Mouse (Mus musculus): ENCODE measurements at regions not wholly inside any gene's neighbourhood (a gene's known extent, or its start where the extent isn't known, plus 50 kb on each side); places are given as distances from the start of the nearest gene placed in this dataset.

DNA sequence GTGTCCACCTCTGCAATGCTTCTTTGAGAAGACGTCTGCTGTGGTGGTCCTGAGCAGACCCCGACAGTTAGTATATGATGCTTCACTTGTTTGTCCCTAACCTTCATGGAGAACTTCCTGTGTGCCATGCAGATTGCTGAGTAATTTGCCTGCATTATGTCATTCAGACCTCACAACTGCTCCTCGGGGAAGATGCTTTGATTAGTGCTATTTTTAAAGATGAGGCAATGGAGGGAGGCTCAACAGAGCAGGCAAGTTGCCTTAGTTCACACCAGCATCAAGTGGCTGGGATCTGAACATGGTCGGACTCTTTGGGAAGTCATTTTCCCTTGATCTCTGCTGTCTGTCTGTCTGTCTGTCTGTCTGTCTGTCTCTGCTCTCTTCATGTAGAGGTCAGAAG is 95.5 kb upstream of the Lrig1 start:
- H3K27me3 ChIP-seq (replicated peaks; ENCODE audit: control insufficient read depth, insufficient read depth, low read length) = no peaks in the 10 kb centered on the region
- 0 out of 2 replicates have a peak, but pooled peaks cover 6% of the 10 kb centered on the region for H3K9me3 ChIP-seq (ENCODE audit: control insufficient read depth, low read length)
- H3K9ac ChIP-seq (ENCODE audit: low read length) = no peak overlapping the region
- 65% methylated on average over 4 of the region's 4 CpGs for WGBS
- no peak overlapping the region for H3K4me3 ChIP-seq (ENCODE audit: low read depth, low read length)
- ATAC-seq (replicated peaks; ENCODE audit: low FRiP score, low TSS enrichment, low read depth) (no peak), DNase-seq (ENCODE audit: low spot score) (no peak)
- H3K36me3 ChIP-seq (ENCODE audit: control insufficient read depth, insufficient read depth, low read length) = no peaks in the 10 kb centered on the region
- no peak overlapping the region for H3K27ac ChIP-seq (ENCODE audit: low read depth)
- no peak overlapping the region for H3K4me2 ChIP-seq (ENCODE audit: low read length)
- H3K4me1 ChIP-seq (replicated peaks; ENCODE audit: control insufficient read depth, insufficient read depth, low read length) = no peaks in the 10 kb centered on the region; the same call in 1 of the 2 replicates

DNA sequence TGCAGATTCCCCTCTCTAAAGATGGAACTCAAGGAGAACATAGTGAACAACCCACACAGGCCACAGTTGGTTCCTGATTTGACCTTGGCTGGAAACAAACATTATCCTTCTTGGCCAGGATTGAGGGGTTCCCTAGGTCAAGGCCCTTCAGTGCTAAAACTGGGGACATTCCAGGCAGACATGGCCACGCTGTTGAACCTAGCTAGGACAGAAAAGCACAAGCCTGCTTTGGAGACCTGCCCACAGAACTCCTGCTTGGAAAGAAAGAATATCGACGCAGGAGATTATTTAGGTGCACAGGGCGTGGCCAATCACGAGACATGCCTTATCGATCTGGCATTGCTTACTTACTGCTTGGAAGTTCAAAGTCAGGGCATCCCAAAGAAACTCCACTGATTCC is 93.6 kb upstream of the Lrig1 start:
- H3K9ac ChIP-seq (ENCODE audit: low read length) = no peak overlapping the region
- 0 out of 2 replicates have a peak, but pooled peaks cover 6% of the 10 kb centered on the region for H3K9me3 ChIP-seq (ENCODE audit: control insufficient read depth, low read length)
- DNase-seq (ENCODE audit: low spot score) = no peak
- ATAC-seq (replicated peaks; ENCODE audit: low FRiP score, low TSS enrichment, low read depth) = no peak
- 80% methylated on average over 6 of the region's 6 CpGs for WGBS
- no peaks in the 10 kb centered on the region for H3K27me3 ChIP-seq (replicated peaks; ENCODE audit: control insufficient read depth, insufficient read depth, low read length)
- peaks cover 3% of the 10 kb centered on the region; the same call in 1 of the 2 replicates for H3K4me1 ChIP-seq (replicated peaks; ENCODE audit: control insufficient read depth, insufficient read depth, low read length)
- no peaks in the 10 kb centered on the region for H3K36me3 ChIP-seq (ENCODE audit: control insufficient read depth, insufficient read depth, low read length)
- H3K27ac ChIP-seq (ENCODE audit: low read depth) = no peak overlapping the region
- H3K4me2 ChIP-seq (ENCODE audit: low read length) = no peak overlapping the region
- no peak overlapping the region for H3K4me3 ChIP-seq (ENCODE audit: low read depth, low read length)

DNA sequence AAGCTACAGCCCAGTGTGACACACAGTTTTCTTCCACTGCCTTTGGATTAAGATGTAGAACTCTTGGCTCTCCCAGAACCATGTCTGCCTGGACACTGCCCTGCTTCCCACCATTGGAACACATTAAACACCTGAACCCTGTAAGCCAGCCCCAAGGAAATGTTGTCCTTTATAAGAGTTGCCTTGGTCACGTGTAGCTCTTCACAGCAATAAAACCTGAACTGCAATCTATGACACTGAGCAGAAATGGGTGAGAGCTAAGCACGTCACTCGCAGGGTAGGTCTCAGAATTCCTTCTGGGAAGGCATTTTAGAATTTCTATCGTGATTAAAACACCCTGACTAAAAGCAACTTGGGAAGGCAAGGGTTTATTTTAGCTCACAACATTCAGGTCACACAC is 92.4 kb upstream of the Lrig1 start:
- Histone ChIP-seq H3K9ac (ENCODE audit: low read length) (no peak overlapping the region), H3K27ac (ENCODE audit: low read depth) (no peak overlapping the region), H3K36me3 (ENCODE audit: control insufficient read depth, insufficient read depth, low read length) (no peaks in the 10 kb centered on the region), H3K4me1 (replicated peaks; ENCODE audit: control insufficient read depth, insufficient read depth, low read length) (peaks cover 3% of the 10 kb centered on the region; the same call in 1 of the 2 replicates), H3K4me3 (ENCODE audit: low read depth, low read length) (no peak overlapping the region), H3K27me3 (replicated peaks; ENCODE audit: control insufficient read depth, insufficient read depth, low read length) (no peaks in the 10 kb centered on the region), H3K4me2 (ENCODE audit: low read length) (no peak overlapping the region), H3K9me3 (ENCODE audit: control insufficient read depth, low read length) (0 out of 2 replicates have a peak, but pooled peaks cover 6% of the 10 kb centered on the region)
- WGBS = 52% methylated on average over 4 of the region's 4 CpGs
- no peak for ATAC-seq (replicated peaks; ENCODE audit: low FRiP score, low TSS enrichment, low read depth)
- DNase-seq (ENCODE audit: low spot score) = no peak

DNA sequence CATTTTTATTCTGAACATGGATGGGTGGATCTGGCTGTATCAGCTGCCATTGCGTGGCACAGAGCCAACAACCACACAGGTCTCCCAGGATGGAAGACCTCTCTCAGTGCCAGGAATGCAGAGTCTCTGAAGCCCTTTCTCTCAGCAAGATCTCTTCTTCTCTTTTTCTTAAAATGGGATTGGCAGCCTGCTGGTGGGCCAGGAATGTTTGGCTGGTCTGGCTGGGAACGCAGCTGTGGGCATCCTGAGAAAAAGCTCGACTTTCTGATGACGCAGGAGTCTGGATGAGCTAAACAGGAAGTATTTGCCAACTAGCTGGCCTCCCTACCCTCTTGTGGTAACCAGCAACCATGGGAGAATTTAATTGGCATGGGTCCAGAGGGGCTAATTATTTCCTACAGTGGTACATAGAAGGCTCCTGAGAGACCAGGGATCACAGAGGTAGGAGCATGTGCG is 89.4 kb upstream of the Lrig1 start:
- ATAC-seq (replicated peaks; ENCODE audit: low FRiP score, low TSS enrichment, low read depth) = no peak
- no peak overlapping the region for H3K27ac ChIP-seq (ENCODE audit: low read depth)
- no peaks in the 10 kb centered on the region for H3K36me3 ChIP-seq (ENCODE audit: control insufficient read depth, insufficient read depth, low read length)
- no peak for DNase-seq (ENCODE audit: low spot score)
- no peaks in the 10 kb centered on the region for H3K9me3 ChIP-seq (ENCODE audit: control insufficient read depth, low read length)
- H3K4me1 ChIP-seq (replicated peaks; ENCODE audit: control insufficient read depth, insufficient read depth, low read length) = peaks cover 3% of the 10 kb centered on the region; the same call in 1 of the 2 replicates
- WGBS = 58% methylated on average over 5 of the region's 5 CpGs
- no peak overlapping the region for H3K4me2 ChIP-seq (ENCODE audit: low read length)
- H3K4me3 ChIP-seq (ENCODE audit: low read depth, low read length) = no peak overlapping the region
- H3K27me3 ChIP-seq (replicated peaks; ENCODE audit: control insufficient read depth, insufficient read depth, low read length) = no peaks in the 10 kb centered on the region
- H3K9ac ChIP-seq (ENCODE audit: low read length) = no peak overlapping the region

DNA sequence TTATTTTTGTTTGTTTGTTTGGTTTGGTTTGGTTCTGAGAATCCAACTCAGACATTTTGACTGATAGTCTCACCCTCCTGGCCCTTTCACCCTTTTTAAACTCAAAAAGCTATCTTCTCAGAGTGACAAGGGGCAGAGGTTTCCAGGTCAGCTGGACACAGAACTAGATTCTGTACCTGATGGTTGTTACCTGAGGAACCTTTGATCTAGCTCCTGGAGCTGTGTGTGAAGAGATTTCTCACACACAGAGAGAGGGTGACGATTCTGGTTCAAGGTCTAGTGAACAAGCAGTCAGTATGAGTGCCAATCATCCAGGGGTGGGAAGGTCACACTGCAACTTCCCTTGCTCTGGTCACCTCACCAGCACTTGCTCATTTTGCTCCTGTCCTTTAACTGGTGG is 83.5 kb upstream of the Lrig1 start:
- no peak overlapping the region for H3K4me3 ChIP-seq (ENCODE audit: low read depth, low read length)
- H3K9me3 ChIP-seq (ENCODE audit: control insufficient read depth, low read length) = no peaks in the 10 kb centered on the region
- H3K36me3 ChIP-seq (ENCODE audit: control insufficient read depth, insufficient read depth, low read length) = no peaks in the 10 kb centered on the region
- WGBS = 70% methylated on average over 1 of the region's 1 CpGs
- no peak overlapping the region for H3K27ac ChIP-seq (ENCODE audit: low read depth)
- no peak overlapping the region for H3K4me2 ChIP-seq (ENCODE audit: low read length)
- no peaks in the 10 kb centered on the region for H3K27me3 ChIP-seq (replicated peaks; ENCODE audit: control insufficient read depth, insufficient read depth, low read length)
- DNase-seq (ENCODE audit: low spot score) = no peak
- H3K4me1 ChIP-seq (replicated peaks; ENCODE audit: control insufficient read depth, insufficient read depth, low read length) = 0 out of 2 replicates have a peak, but pooled peaks cover 8% of the 10 kb centered on the region
- no peak overlapping the region for H3K9ac ChIP-seq (ENCODE audit: low read length)
- ATAC-seq (replicated peaks; ENCODE audit: low FRiP score, low TSS enrichment, low read depth) = no peak

DNA sequence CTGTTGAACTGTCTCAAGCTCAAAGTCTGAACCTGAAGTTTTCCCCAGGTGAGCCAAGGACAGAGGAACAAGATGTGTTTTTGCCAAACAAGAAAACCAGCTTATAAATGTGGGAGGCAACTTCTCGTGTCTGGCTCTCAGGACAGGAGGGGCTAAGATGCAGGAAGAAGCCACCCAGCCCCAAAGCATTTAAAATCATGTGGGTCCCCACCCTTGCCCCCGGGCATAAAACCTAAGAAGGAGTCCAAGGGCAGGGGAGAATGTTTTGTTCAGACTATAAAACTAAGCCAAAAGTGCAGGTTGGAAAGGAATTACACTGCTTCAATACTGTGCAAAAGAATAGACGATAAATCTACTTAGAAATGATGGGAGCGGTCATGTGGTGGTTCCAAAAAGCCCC is 80.7 kb upstream of the Lrig1 start:
- H3K4me1 ChIP-seq (replicated peaks; ENCODE audit: control insufficient read depth, insufficient read depth, low read length) = peaks cover 10% of the 10 kb centered on the region; the same call in 1 of the 2 replicates
- no peak overlapping the region for H3K4me3 ChIP-seq (ENCODE audit: low read depth, low read length)
- DNase-seq (ENCODE audit: low spot score) (no peak), ATAC-seq (replicated peaks; ENCODE audit: low FRiP score, low TSS enrichment, low read depth) (no peak)
- no peaks in the 10 kb centered on the region for H3K36me3 ChIP-seq (ENCODE audit: control insufficient read depth, insufficient read depth, low read length)
- WGBS = 64% methylated on average over 4 of the region's 4 CpGs
- H3K27ac ChIP-seq (ENCODE audit: low read depth) = no peak overlapping the region
- no peak overlapping the region for H3K9ac ChIP-seq (ENCODE audit: low read length)
- no peak overlapping the region for H3K4me2 ChIP-seq (ENCODE audit: low read length)
- H3K9me3 ChIP-seq (ENCODE audit: control insufficient read depth, low read length) = no peaks in the 10 kb centered on the region
- H3K27me3 ChIP-seq (replicated peaks; ENCODE audit: control insufficient read depth, insufficient read depth, low read length) = no peaks in the 10 kb centered on the region

DNA sequence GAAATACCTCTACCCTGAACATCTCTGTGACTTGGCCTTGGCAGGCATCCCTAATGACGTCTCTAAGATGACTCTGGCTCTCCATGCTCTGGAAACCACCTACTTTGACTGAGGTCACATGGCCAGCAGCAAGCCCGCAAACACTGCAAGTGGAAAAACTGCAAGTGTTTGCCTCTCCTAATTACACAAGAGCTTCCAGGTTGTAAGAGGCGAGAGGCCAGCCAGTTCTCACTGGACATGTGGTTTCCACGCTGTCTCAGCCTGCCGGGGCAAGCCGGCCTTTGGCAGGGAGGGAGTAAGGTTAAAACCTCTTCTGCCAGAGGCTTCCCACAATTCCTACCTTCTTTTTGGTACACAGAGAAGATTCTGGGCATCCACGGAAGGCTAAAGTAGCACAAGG is 79.9 kb upstream of the Lrig1 start:
- no peak overlapping the region for H3K4me2 ChIP-seq (ENCODE audit: low read length)

DNA sequence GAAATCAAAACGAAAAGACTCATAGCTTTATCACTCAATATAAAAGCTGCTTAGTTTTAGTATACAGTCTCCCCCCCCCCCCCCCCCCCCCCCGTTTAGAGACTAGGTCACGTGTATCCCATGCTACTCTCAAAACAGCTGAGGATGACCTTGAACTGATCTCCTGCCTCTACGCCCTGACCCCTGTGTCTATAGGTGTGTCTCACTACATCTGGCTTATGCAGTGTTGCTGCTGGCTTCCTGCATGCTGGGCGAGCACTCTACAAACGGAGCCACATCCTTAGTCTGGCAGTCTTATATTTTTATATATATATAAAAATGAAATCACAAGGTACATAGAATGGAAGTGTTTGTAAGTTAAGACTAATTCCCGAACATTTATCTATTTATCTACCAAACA is 79.3 kb upstream of the Lrig1 start:
- 67% methylated on average over 7 of the region's 7 CpGs for WGBS
- no peak overlapping the region for H3K4me3 ChIP-seq (ENCODE audit: low read depth, low read length)
- no peak overlapping the region for H3K27ac ChIP-seq (ENCODE audit: low read depth)
- no peaks in the 10 kb centered on the region for H3K27me3 ChIP-seq (replicated peaks; ENCODE audit: control insufficient read depth, insufficient read depth, low read length)
- ATAC-seq (replicated peaks; ENCODE audit: low FRiP score, low TSS enrichment, low read depth) (no peak), DNase-seq (ENCODE audit: low spot score) (no peak)
- H3K36me3 ChIP-seq (ENCODE audit: control insufficient read depth, insufficient read depth, low read length) = no peaks in the 10 kb centered on the region
- no peak overlapping the region for H3K9ac ChIP-seq (ENCODE audit: low read length)
- no peak overlapping the region for H3K4me2 ChIP-seq (ENCODE audit: low read length)
- peaks cover 12% of the 10 kb centered on the region for H3K4me1 ChIP-seq (replicated peaks; ENCODE audit: control insufficient read depth, insufficient read depth, low read length)
- no peaks in the 10 kb centered on the region for H3K9me3 ChIP-seq (ENCODE audit: control insufficient read depth, low read length)

More for the DNA sequence above, 79.9 kb upstream of the Lrig1 start:
- Histone ChIP-seq H3K9ac (ENCODE audit: low read length) (no peak overlapping the region), H3K27me3 (replicated peaks; ENCODE audit: control insufficient read depth, insufficient read depth, low read length) (no peaks in the 10 kb centered on the region), H3K4me1 (replicated peaks; ENCODE audit: control insufficient read depth, insufficient read depth, low read length) (peaks cover 10% of the 10 kb centered on the region; the same call in 1 of the 2 replicates), H3K9me3 (ENCODE audit: control insufficient read depth, low read length) (no peaks in the 10 kb centered on the region), H3K27ac (ENCODE audit: low read depth) (no peak overlapping the region), H3K4me3 (ENCODE audit: low read depth, low read length) (no peak overlapping the region), H3K36me3 (ENCODE audit: control insufficient read depth, insufficient read depth, low read length) (no peaks in the 10 kb centered on the region)
- 65% methylated on average over 7 of the region's 7 CpGs for WGBS
- ATAC-seq (replicated peaks; ENCODE audit: low FRiP score, low TSS enrichment, low read depth) (no peak), DNase-seq (ENCODE audit: low spot score) (no peak)

DNA sequence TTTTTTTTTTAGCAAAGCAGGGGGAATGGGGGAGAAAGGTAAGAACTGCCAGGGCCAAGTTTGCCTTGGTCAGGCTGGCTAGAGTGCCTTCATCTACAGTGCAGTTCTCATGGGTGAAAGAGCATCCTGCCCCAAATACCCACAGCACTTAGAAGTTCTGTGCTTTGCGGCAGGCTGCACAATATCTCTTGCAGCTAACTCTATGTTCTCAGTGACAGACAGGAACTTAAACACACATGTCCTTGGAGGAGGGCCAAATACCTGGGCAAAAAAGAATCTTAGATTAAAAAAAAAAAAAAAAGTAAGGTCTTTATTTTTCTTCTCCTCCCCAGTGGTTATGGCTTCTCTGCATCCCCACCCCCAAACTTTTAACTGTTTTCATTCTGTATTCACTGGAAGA is 78.8 kb upstream of the Lrig1 start:
- ATAC-seq (replicated peaks; ENCODE audit: low FRiP score, low TSS enrichment, low read depth) = no peak
- no peak overlapping the region for H3K27ac ChIP-seq (ENCODE audit: low read depth)
- no peaks in the 10 kb centered on the region for H3K9me3 ChIP-seq (ENCODE audit: control insufficient read depth, low read length)

More for the DNA sequence above, 78.8 kb upstream of the Lrig1 start:
- WGBS = 34% methylated on average over 1 of the region's 1 CpGs
- peaks cover 16% of the 10 kb centered on the region for H3K4me1 ChIP-seq (replicated peaks; ENCODE audit: control insufficient read depth, insufficient read depth, low read length)
- no peak overlapping the region for H3K4me3 ChIP-seq (ENCODE audit: low read depth, low read length)
- H3K4me2 ChIP-seq (ENCODE audit: low read length) = no peak overlapping the region
- H3K27me3 ChIP-seq (replicated peaks; ENCODE audit: control insufficient read depth, insufficient read depth, low read length) = no peaks in the 10 kb centered on the region
- no peaks in the 10 kb centered on the region for H3K36me3 ChIP-seq (ENCODE audit: control insufficient read depth, insufficient read depth, low read length)
- no peak overlapping the region for H3K9ac ChIP-seq (ENCODE audit: low read length)
- no peak for DNase-seq (ENCODE audit: low spot score)

Data from intestine, embryonic 14.5 days (tissue).